Mouse (Mus musculus): ENCODE measurements at regions not wholly inside any gene's neighbourhood (a gene's known extent, or its start where the extent isn't known, plus 50 kb on each side); places are given as distances from the start of the nearest gene placed in this dataset.
"Not testable (repeated sequence)": the region's sequence is repeated elsewhere in the genome, so short reads cannot be mapped to it uniquely, and the experiment has no call there.

- H3K27ac ChIP-seq; H3K9me3 ChIP-seq (replicated peaks); H3K4me1 ChIP-seq (replicated peaks); H3K27me3 ChIP-seq; H3K9ac ChIP-seq; H3K4me3 ChIP-seq; ATAC-seq (replicated peaks; ENCODE audit: insufficient number of reproducible peaks, insufficient read depth, low FRiP score, low read depth); H3K36me3 ChIP-seq; H3K4me2 ChIP-seq: not testable (repeated sequence)
- 83% methylated on average over 2 of the region's 2 CpGs for WGBS
Observed at GRCm38 (mm10) chrX:105655591-105655990, 108.5 kb upstream of the Fgf16 start.

- no peaks in the 10 kb centered on the region for H3K9me3 ChIP-seq (replicated peaks)
- H3K4me3 ChIP-seq, result no peak overlapping the region
- H3K4me1 ChIP-seq (replicated peaks), result no peaks in the 10 kb centered on the region; the same call in 1 of the 2 replicates
- 49% methylated on average over 2 of the region's 2 CpGs for WGBS
- H3K36me3 ChIP-seq, result no peaks in the 10 kb centered on the region
- H3K27me3 ChIP-seq, result no peaks in the 10 kb centered on the region
- ATAC-seq (replicated peaks; ENCODE audit: insufficient number of reproducible peaks, insufficient read depth, low FRiP score, low read depth), result no peak
- no peak overlapping the region for H3K4me2 ChIP-seq
- no peak overlapping the region for H3K9ac ChIP-seq
- H3K27ac ChIP-seq, result no peak overlapping the region
Observed at GRCm38 (mm10) chrX:105670531-105670930, 93.5 kb upstream of the Fgf16 start.

- WGBS, result 45% methylated on average over 4 of the region's 4 CpGs
- Histone ChIP-seq H3K27ac (0 out of 2 replicates have a peak overlapping the region, but pooled peaks have one; percentile 24), H3K9me3 (replicated peaks) (no peaks in the 10 kb centered on the region), H3K27me3 (no peaks in the 10 kb centered on the region), H3K4me2 (no peak overlapping the region), H3K36me3 (no peaks in the 10 kb centered on the region), H3K9ac (no peak overlapping the region), H3K4me1 (replicated peaks) (no peaks in the 10 kb centered on the region; the same call in 1 of the 2 replicates), H3K4me3 (no peak overlapping the region)
- ATAC-seq (replicated peaks; ENCODE audit: insufficient number of reproducible peaks, insufficient read depth, low FRiP score, low read depth), result no peak
Observed at GRCm38 (mm10) chrX:105671247-105671646, 92.8 kb upstream of the Fgf16 start.

- Histone ChIP-seq H3K27ac (no peak overlapping the region), H3K4me1 (replicated peaks) (no peaks in the 10 kb centered on the region; the same call in 1 of the 2 replicates), H3K9me3 (replicated peaks) (no peaks in the 10 kb centered on the region), H3K36me3 (no peaks in the 10 kb centered on the region), H3K9ac (no peak overlapping the region), H3K4me3 (no peak overlapping the region), H3K27me3 (no peaks in the 10 kb centered on the region), H3K4me2 (no peak overlapping the region)
- 67% methylated on average over 3 of the region's 3 CpGs for WGBS
- ATAC-seq (replicated peaks; ENCODE audit: insufficient number of reproducible peaks, insufficient read depth, low FRiP score, low read depth), result no peak
Observed at GRCm38 (mm10) chrX:105674860-105675259, 89.2 kb upstream of the Fgf16 start.

GRCm38 (mm10) chrX:105683678-105684077, 80.4 kb upstream of the Fgf16 start:
- Histone ChIP-seq H3K27ac (peak overlapping the region; percentile 58; the same call in 1 of the 2 replicates), H3K27me3 (no peaks in the 10 kb centered on the region), H3K9ac (no peak overlapping the region), H3K36me3 (no peaks in the 10 kb centered on the region), H3K4me3 (no peak overlapping the region), H3K9me3 (replicated peaks) (no peaks in the 10 kb centered on the region), H3K4me1 (replicated peaks) (no peaks in the 10 kb centered on the region), H3K4me2 (no peak overlapping the region)
- WGBS, result 44% methylated on average over 8 of the region's 8 CpGs
- ATAC-seq (replicated peaks; ENCODE audit: insufficient number of reproducible peaks, insufficient read depth, low FRiP score, low read depth), result no peak

- Histone ChIP-seq H3K4me2 (no peak overlapping the region), H3K27me3 (no peaks in the 10 kb centered on the region), H3K9me3 (replicated peaks) (no peaks in the 10 kb centered on the region), H3K27ac (peak overlapping the region; percentile 58; the same call in 1 of the 2 replicates), H3K4me3 (no peak overlapping the region), H3K9ac (no peak overlapping the region), H3K36me3 (no peaks in the 10 kb centered on the region), H3K4me1 (replicated peaks) (no peaks in the 10 kb centered on the region)
- 23% methylated on average over 4 of the region's 4 CpGs for WGBS
- ATAC-seq (replicated peaks; ENCODE audit: insufficient number of reproducible peaks, insufficient read depth, low FRiP score, low read depth), result peak; percentile 83
Observed at GRCm38 (mm10) chrX:105684433-105684832, 79.6 kb upstream of the Fgf16 start.

GRCm38 (mm10) chrX:105710676-105711241, 53.3 kb upstream of the Fgf16 start:
- no peaks in the 10 kb centered on the region for H3K27me3 ChIP-seq
- H3K4me2 ChIP-seq, result no peak overlapping the region
- 60% methylated on average over 5 of the region's 5 CpGs for WGBS
- no peak overlapping the region for H3K4me3 ChIP-seq
- no peak for ATAC-seq (replicated peaks; ENCODE audit: insufficient number of reproducible peaks, insufficient read depth, low FRiP score, low read depth)
- no peaks in the 10 kb centered on the region for H3K36me3 ChIP-seq
- no peaks in the 10 kb centered on the region for H3K4me1 ChIP-seq (replicated peaks)
- no peaks in the 10 kb centered on the region for H3K9me3 ChIP-seq (replicated peaks)
- H3K27ac ChIP-seq, result no peak overlapping the region
- H3K9ac ChIP-seq, result no peak overlapping the region
